Mouse (Mus musculus) stomach, embryonic 16.5 days (tissue): ENCODE measurements around the gene Nova2. TPM values are rescaled to one million over a fixed set of nuclear protein-coding genes. Genes with fewer than 3 reads are reported as not detected.

Experiments used
- ATAC-seq: fragments of 200-750 bp; cut with Nextera tagmentation; 2 replicates; pipeline ENCODE4 v1.8.0; 2017; ENCODE audit warnings: moderate number of reproducible peaks, moderate TSS enrichment; ENCODE audit not compliant: insufficient read depth, low FRiP score
- H3K27ac ChIP-seq: fragments of 300-500 bp; sonication (generic); 2 replicates; pipeline ENCODE4 v1.5.1; 2014; ENCODE audit warnings: low read length
- H3K27me3 ChIP-seq: fragments of 300-500 bp; sonication (generic); 2 replicates; pipeline ENCODE4 v1.6.1; 2014; ENCODE audit warnings: low read length, control low read depth, mixed read lengths; ENCODE audit not compliant: control insufficient read depth, insufficient read depth
- H3K36me3 ChIP-seq: fragments of 300-500 bp; sonication (generic); 2 replicates; pipeline ENCODE4 v1.6.1; 2014; ENCODE audit warnings: low read length; ENCODE audit not compliant: control insufficient read depth, insufficient read depth
- H3K4me1 ChIP-seq: fragments of 300-500 bp; sonication (generic); 2 replicates; pipeline ENCODE4 v1.6.1; 2014; ENCODE audit warnings: low read length, control low read depth, mixed read lengths; ENCODE audit not compliant: control insufficient read depth, insufficient read depth
- H3K4me2 ChIP-seq: fragments of 300-500 bp; sonication (generic); 2 replicates; pipeline ENCODE4 v1.6.1; 2014; ENCODE audit warnings: low read depth, low read length, mixed read lengths
- H3K4me3 ChIP-seq: fragments of 300-500 bp; sonication (generic); replicated peaks from 2 replicates; pipeline ENCODE4 v1.5.1; 2014; ENCODE audit warnings: mild to moderate bottlenecking, low read length
- H3K9ac ChIP-seq: fragments of 300-500 bp; sonication (generic); 2 replicates; pipeline ENCODE4 v1.6.1; 2014; ENCODE audit warnings: low read length
- H3K9me3 ChIP-seq: fragments of 300-500 bp; sonication (generic); replicated peaks from 2 replicates; pipeline ENCODE4 v1.6.1; 2016; ENCODE audit warnings: low read length, control low read depth; ENCODE audit not compliant: control insufficient read depth
- WGBS: fragments of 180-500 bp; shearing (Covaris S2); extraction: QIAGEN DNeasy Blood & Tissue Kit; methylation state at CpG from one replicate; pipeline ENCODE4 v1.1.7; 2014; 5-methylcytosine and 5-hydroxymethylcytosine counted together
- polyA plus RNA-seq: library from polyadenylated mRNA; unstranded; fragments of >200 nt; fragmentation: Nextera tagmentation; extraction: Ambion mirVana; gene quantifications from 2 replicates; pipeline ENCODE4 v1.2.1, GENCODE M21; 2015

The Nova2 gene
- 0.39 and 0.62 TPM in 2 replicates for polyA plus RNA-seq

GRCm38 (mm10) chr7:18925162-18925938 is at the start of gene Nova2:
Gene Nova2 (plus strand): TSS chr7:18925888.
- WGBS = 1% methylated on average over 31 of the region's 45 CpGs
- no peaks in the 10 kb centered on the region for H3K9me3 ChIP-seq
- H3K4me1 ChIP-seq = peaks cover 16% of the 10 kb centered on the region
- H3K27ac ChIP-seq = no peak within 1 kb of the TSS
- peak within 1 kb of the TSS; percentile 78 for H3K9ac ChIP-seq
- ATAC-seq = peak; percentile 91
- H3K27me3 ChIP-seq = peaks cover 31% of the 10 kb centered on the region
- H3K4me3 ChIP-seq = peak within 1 kb of the TSS; percentile 54
- H3K36me3 ChIP-seq = no peaks in the 10 kb centered on the region
- peak within 1 kb of the TSS; percentile 92 for H3K4me2 ChIP-seq

- WGBS = 61% methylated on average over 7 of the region's 7 CpGs
- no peak for ATAC-seq
- no peak overlapping the region for H3K27ac ChIP-seq
- no peak overlapping the region for H3K4me2 ChIP-seq
- no peaks in the 10 kb centered on the region for H3K27me3 ChIP-seq
- no peaks in the 10 kb centered on the region for H3K4me1 ChIP-seq
- no peak overlapping the region for H3K4me3 ChIP-seq
- no peaks in the 10 kb centered on the region for H3K9me3 ChIP-seq
- H3K36me3 ChIP-seq = no peaks in the 10 kb centered on the region
- H3K9ac ChIP-seq = no peak overlapping the region
Measured at GRCm38 (mm10) chr7:18878691-18879090, 47.0 kb upstream of the Nova2 start.

DNA sequence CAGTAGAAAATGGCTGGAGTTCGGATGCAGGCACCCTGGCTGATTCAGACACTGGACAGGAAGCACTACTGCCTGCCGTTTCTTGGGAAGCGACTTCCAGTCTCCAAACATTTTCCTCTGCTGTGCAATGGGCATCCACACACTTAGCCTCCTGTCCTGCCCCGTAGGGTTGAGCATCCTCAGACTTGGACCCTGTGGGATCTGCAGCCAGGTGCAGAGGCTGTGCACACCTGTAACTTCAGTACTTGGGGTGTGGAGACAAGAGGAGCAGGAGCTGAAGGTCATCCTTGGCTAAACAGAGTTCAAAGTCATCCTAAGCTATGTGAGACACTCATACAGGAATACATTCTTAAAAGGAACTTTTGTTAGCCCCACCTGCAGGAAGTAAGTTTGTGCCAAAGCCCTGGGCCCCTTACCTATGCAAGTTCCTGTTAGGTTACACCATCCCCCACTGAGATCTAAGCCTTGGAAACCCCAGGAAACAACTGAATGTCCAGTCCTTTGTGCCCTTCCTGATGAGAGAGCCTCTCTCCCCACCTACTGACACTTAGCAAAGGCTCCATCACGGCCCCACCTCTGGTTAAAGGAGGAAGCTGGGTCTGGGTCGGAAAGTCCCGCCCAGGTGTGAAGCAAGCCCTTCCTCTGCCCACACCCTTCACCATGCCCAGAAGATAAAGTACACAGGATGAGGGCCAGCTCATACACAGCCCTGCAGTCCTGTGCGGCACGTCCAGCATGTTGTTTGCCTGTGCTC is 41.5 kb upstream of the Nova2 start:
- Histone ChIP-seq H3K4me3 (peak overlapping the region; percentile 32), H3K4me2 (peak overlapping the region; percentile 40), H3K9me3 (no peaks in the 10 kb centered on the region), H3K4me1 (0 out of 2 replicates have a peak, but pooled peaks cover 3% of the 10 kb centered on the region), H3K36me3 (no peaks in the 10 kb centered on the region), H3K9ac (peak overlapping the region; percentile 69), H3K27me3 (no peaks in the 10 kb centered on the region), H3K27ac (peak overlapping the region; percentile 87)
- WGBS = 45% methylated on average over 9 of the region's 9 CpGs
- ATAC-seq = peak; percentile 90

DNA sequence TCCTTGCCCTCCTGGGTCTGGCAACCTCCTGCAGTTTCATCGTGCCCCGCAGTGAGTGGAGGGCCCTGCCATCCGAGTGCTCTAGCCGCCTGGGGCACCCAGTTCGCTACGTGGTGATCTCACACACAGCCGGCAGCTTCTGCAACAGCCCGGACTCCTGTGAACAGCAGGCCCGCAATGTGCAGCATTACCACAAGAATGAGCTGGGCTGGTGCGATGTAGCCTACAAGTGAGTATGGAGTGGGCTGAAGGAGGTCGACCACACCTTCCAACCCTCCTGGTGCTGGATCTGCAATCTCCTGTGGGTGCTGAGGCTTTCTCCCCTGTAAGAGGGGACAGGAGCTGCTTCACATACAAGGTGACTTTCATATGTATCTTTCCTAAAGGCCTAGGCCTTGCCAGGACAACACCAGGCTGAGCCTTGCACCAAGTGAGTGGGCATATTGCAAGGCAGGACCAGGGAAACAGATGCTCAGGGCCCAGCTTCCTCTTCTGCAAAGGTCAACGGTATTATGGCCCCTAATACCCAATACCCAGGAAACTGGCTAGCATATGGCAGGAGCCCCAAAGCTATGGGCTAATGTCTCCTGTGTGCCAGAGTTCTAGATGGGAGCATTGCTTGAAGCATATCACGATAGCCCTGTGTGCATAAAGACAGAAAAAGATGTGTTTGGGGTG is 40.8 kb upstream of the Nova2 start:
- no peak; the same call in 1 of the 2 replicates for ATAC-seq
- WGBS = 41% methylated on average over 13 of the region's 13 CpGs
- peak overlapping the region; percentile 40 for H3K4me2 ChIP-seq

GRCm38 (mm10) chr7:18886963-18887362 is 38.7 kb upstream of the Nova2 start:
- Histone ChIP-seq H3K4me2 (no peak overlapping the region), H3K27me3 (no peaks in the 10 kb centered on the region), H3K9me3 (no peaks in the 10 kb centered on the region), H3K9ac (no peak overlapping the region), H3K4me3 (no peak overlapping the region), H3K27ac (no peak overlapping the region), H3K4me1 (0 out of 2 replicates have a peak, but pooled peaks cover 3% of the 10 kb centered on the region), H3K36me3 (no peaks in the 10 kb centered on the region)
- 81% methylated on average over 1 of the region's 1 CpGs for WGBS
- ATAC-seq = no peak

More for the DNA sequence above, 40.8 kb upstream of the Nova2 start:
- H3K9me3 ChIP-seq = no peaks in the 10 kb centered on the region
- H3K4me3 ChIP-seq = peak overlapping the region; percentile 32
- no peaks in the 10 kb centered on the region for H3K27me3 ChIP-seq
- H3K4me1 ChIP-seq = 0 out of 2 replicates have a peak, but pooled peaks cover 3% of the 10 kb centered on the region
- H3K36me3 ChIP-seq = no peaks in the 10 kb centered on the region
- peak overlapping the region; percentile 87 for H3K27ac ChIP-seq
- peak overlapping the region; percentile 69 for H3K9ac ChIP-seq

- H3K4me2 ChIP-seq = no peak overlapping the region
- 94% methylated on average over 8 of the region's 8 CpGs for WGBS
- H3K4me1 ChIP-seq = peaks cover 22% of the 10 kb centered on the region
- no peak overlapping the region for H3K27ac ChIP-seq
- ATAC-seq = no peak
- no peaks in the 10 kb centered on the region; the same call in 1 of the 2 replicates for H3K27me3 ChIP-seq
- H3K4me3 ChIP-seq = no peak overlapping the region
- no peaks in the 10 kb centered on the region for H3K36me3 ChIP-seq
- no peak overlapping the region for H3K9ac ChIP-seq
- no peaks in the 10 kb centered on the region for H3K9me3 ChIP-seq
Measured at GRCm38 (mm10) chr7:18890848-18891247, 34.8 kb upstream of the Nova2 start.

- Histone ChIP-seq H3K27ac (no peak overlapping the region; the same call in 1 of the 2 replicates), H3K9me3 (no peaks in the 10 kb centered on the region), H3K9ac (peak overlapping the region; percentile 69), H3K27me3 (no peaks in the 10 kb centered on the region; the same call in 1 of the 2 replicates), H3K4me1 (peaks cover 22% of the 10 kb centered on the region), H3K36me3 (no peaks in the 10 kb centered on the region), H3K4me3 (peak overlapping the region; percentile 48), H3K4me2 (peak overlapping the region; percentile 96)
- ATAC-seq = peak; percentile 54; the same call in 1 of the 2 replicates
- 19% methylated on average over 33 of the region's 33 CpGs for WGBS
Measured at GRCm38 (mm10) chr7:18891872-18892599, 33.7 kb upstream of the Nova2 start.

DNA sequence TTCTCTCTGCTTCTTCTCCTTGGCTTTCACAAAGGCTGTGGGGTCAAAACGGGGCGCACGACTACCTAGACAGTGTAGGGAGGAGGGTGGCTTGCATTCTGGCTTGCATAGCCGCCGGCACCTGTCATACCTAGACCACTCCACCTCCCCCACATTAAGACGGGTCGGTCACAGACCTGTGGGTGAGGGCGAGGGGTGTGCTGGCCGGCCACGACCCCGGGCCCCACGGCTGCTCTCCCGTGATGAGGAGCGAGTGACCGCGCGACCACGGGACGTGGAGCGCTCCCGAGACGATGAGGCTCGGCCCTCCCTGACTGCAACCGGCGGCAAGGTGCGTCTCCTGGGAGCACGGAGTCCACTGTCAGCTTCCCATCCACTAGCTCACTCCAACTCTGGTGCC is 32.7 kb upstream of the Nova2 start:
- Histone ChIP-seq H3K4me1 (peaks cover 22% of the 10 kb centered on the region), H3K36me3 (0 out of 2 replicates have a peak, but pooled peaks cover 5% of the 10 kb centered on the region), H3K27ac (no peak overlapping the region), H3K9me3 (no peaks in the 10 kb centered on the region), H3K9ac (peak overlapping the region; percentile 69), H3K27me3 (no peaks in the 10 kb centered on the region; the same call in 1 of the 2 replicates), H3K4me2 (peak overlapping the region; percentile 96), H3K4me3 (no peak overlapping the region; the same call in 1 of the 2 replicates)
- ATAC-seq = peak; percentile 27; the same call in 1 of the 2 replicates
- 31% methylated on average over 27 of the region's 27 CpGs for WGBS
